Mouse (Mus musculus) embryonic fibroblast, embryonic 13.5 days (primary cell): ENCODE measurements around the gene Fam25c.

Source experiments
- CTCF ChIP-seq: IDR thresholded peaks from 2 replicates; pipeline ENCODE4 v1.5.1; 2011; ENCODE audit warnings: mild to moderate bottlenecking, control low read depth, low read length, moderate library complexity, borderline replicate concordance; ENCODE audit not compliant: insufficient read depth
- POLR2A ChIP-seq: IDR thresholded peaks from 2 replicates; pipeline ENCODE4 v1.6.1; 2011; ENCODE audit warnings: low read depth, mild to moderate bottlenecking, control low read depth, low read length, moderate library complexity

DNA sequence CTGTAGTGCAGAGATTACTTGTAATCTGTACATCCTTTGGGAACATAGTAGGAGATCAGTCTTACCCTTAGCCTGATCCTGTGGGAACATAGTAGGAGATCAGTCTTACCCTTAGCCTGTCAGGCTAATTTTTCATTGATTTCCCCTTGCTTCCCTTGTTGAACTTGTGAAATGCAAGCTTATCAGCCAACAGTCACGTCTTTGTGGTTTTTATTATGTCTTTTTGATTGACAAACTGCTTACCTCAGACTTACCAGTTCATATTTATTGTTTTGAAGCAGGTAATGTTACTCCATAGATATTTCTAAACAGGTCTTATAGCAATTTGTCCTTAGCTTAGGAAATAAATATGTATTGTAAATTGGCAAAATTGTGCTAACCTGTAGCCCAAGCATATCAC is 27.6 kb downstream of the Fam25c start:
- TF ChIP-seq CTCF (no peak), POLR2A (no peak)
